ENCODE assay signal across 25 mouse cellular contexts in genomic region chr11:112234492-112235116, GRCm38 (mm10).
DNase-seq lines count a peak whose midpoint lies in the region; ATAC-seq lines count a peak whose summit lies in the region.
"Had no signal": no experiment of that assay in that cellular context is flagged by ENCODE, and none has a peak within 500 bp of the region (broad histone marks: within the 10 kb centered on the region; RNA-seq: fewer than 3 reads in every experiment).

No protein-coding gene starts in this region.

- H3K9me3 ChIP-seq in hindbrain, embryonic 15.5 days: no peaks in the 10 kb centered on the region
- no peaks in the 10 kb centered on the region for H3K9me3 ChIP-seq in hindbrain, embryonic 10.5 days
- no peaks in the 10 kb centered on the region for H3K9me3 ChIP-seq in midbrain, embryonic 14.5 days (ENCODE audit: control insufficient read depth, low read length)
- no peaks in the 10 kb centered on the region for H3K9me3 ChIP-seq in midbrain, embryonic 15.5 days
- H3K9me3 ChIP-seq in forebrain, embryonic 16.5 days (ENCODE audit: control insufficient read depth, low read length): no peaks in the 10 kb centered on the region
- H3K9me3 ChIP-seq: embryonic facial prominence, embryonic 13.5 days; limb, embryonic 13.5 days; midbrain, embryonic 13.5 days had no signal

- no peak overlapping the region for H3K27ac ChIP-seq in hindbrain, embryonic 15.5 days (replicated peaks)
- H3K27ac ChIP-seq in hindbrain, embryonic 10.5 days: no peak overlapping the region
- no peak overlapping the region for H3K27ac ChIP-seq in midbrain, embryonic 14.5 days (replicated peaks; ENCODE audit: low read depth, low read length)
- no peak overlapping the region for H3K27ac ChIP-seq in midbrain, embryonic 15.5 days
- H3K27ac ChIP-seq in forebrain, embryonic 16.5 days (ENCODE audit: low read length): no peak overlapping the region
- H3K27ac ChIP-seq: embryonic facial prominence, embryonic 13.5 days; limb, embryonic 13.5 days; midbrain, embryonic 13.5 days had no signal

- 0 out of 2 replicates have a peak, but pooled peaks have one; percentile 54 for ATAC-seq in hindbrain, embryonic 15.5 days (ENCODE audit: low FRiP score, low read depth)
- ATAC-seq in midbrain, embryonic 14.5 days (ENCODE audit: low FRiP score, low TSS enrichment): no peak
- no peak for ATAC-seq in midbrain, embryonic 15.5 days (replicated peaks)
- ATAC-seq in forebrain, embryonic 16.5 days: peak; percentile 82
- ATAC-seq: intestine, embryonic 16.5 days; midbrain, embryonic 13.5 days had no signal

- H3K9ac ChIP-seq in hindbrain, embryonic 15.5 days: no peak overlapping the region
- no peak overlapping the region for H3K9ac ChIP-seq in midbrain, embryonic 14.5 days (replicated peaks; ENCODE audit: low read length)
- H3K9ac ChIP-seq in midbrain, embryonic 15.5 days: no peak overlapping the region
- no peak overlapping the region for H3K9ac ChIP-seq in forebrain, embryonic 16.5 days (replicated peaks; ENCODE audit: low read depth, low read length)
- H3K9ac ChIP-seq: embryonic facial prominence, embryonic 13.5 days; limb, embryonic 13.5 days; midbrain, embryonic 13.5 days had no signal

- no peak overlapping the region for H3K4me3 ChIP-seq in hindbrain, embryonic 15.5 days
- no peak overlapping the region for H3K4me3 ChIP-seq in hindbrain, embryonic 10.5 days
- no peak overlapping the region for H3K4me3 ChIP-seq in midbrain, embryonic 14.5 days (replicated peaks; ENCODE audit: low read depth, low read length)
- H3K4me3 ChIP-seq in midbrain, embryonic 15.5 days: no peak overlapping the region
- H3K4me3 ChIP-seq in forebrain, embryonic 16.5 days (replicated peaks; ENCODE audit: low read length): no peak overlapping the region
- H3K4me3 ChIP-seq: embryonic facial prominence, embryonic 13.5 days; limb, embryonic 13.5 days; megakaryocyte, embryonic 14.5 days; midbrain, embryonic 13.5 days had no signal

- 69% methylated on average over 7 of the region's 7 CpGs for WGBS in hindbrain, embryonic 15.5 days
- WGBS in hindbrain, embryonic 10.5 days: 88% methylated on average over 7 of the region's 7 CpGs
- 85% methylated on average over 7 of the region's 7 CpGs for WGBS in midbrain, embryonic 14.5 days
- 82% methylated on average over 7 of the region's 7 CpGs for WGBS in midbrain, embryonic 15.5 days
- WGBS in forebrain, embryonic 16.5 days: 44% methylated on average over 7 of the region's 7 CpGs

- no peaks in the 10 kb centered on the region for H3K36me3 ChIP-seq in hindbrain, embryonic 15.5 days
- H3K36me3 ChIP-seq in hindbrain, embryonic 10.5 days: no peaks in the 10 kb centered on the region
- H3K36me3 ChIP-seq in midbrain, embryonic 14.5 days (ENCODE audit: control insufficient read depth, insufficient read depth, low read length): no peaks in the 10 kb centered on the region
- no peaks in the 10 kb centered on the region for H3K36me3 ChIP-seq in midbrain, embryonic 15.5 days (replicated peaks)
- H3K36me3 ChIP-seq in forebrain, embryonic 16.5 days (ENCODE audit: control insufficient read depth, insufficient read depth): no peaks in the 10 kb centered on the region
- H3K36me3 ChIP-seq: embryonic facial prominence, embryonic 13.5 days; limb, embryonic 13.5 days; midbrain, embryonic 13.5 days had no signal

- H3K27me3 ChIP-seq in hindbrain, embryonic 15.5 days: no peaks in the 10 kb centered on the region
- no peaks in the 10 kb centered on the region for H3K27me3 ChIP-seq in hindbrain, embryonic 10.5 days (ENCODE audit: insufficient read depth, poor library complexity, severe bottlenecking)
- no peaks in the 10 kb centered on the region for H3K27me3 ChIP-seq in midbrain, embryonic 14.5 days (ENCODE audit: control insufficient read depth, insufficient read depth, low read length)
- H3K27me3 ChIP-seq in midbrain, embryonic 15.5 days (replicated peaks): no peaks in the 10 kb centered on the region
- no peaks in the 10 kb centered on the region for H3K27me3 ChIP-seq in forebrain, embryonic 16.5 days (replicated peaks; ENCODE audit: control insufficient read depth, insufficient read depth, low read length)
- H3K27me3 ChIP-seq: limb, embryonic 13.5 days; megakaryocyte, embryonic 14.5 days; midbrain, embryonic 13.5 days had no signal

- no peak for DNase-seq in hindbrain, embryonic 10.5 days (ENCODE audit: low spot score)
- DNase-seq in midbrain, embryonic 14.5 days: peak; percentile 12
- peak; percentile 8 for DNase-seq in brain, adult 2 months (ENCODE audit: low read depth, low spot score)
- DNase-seq in cerebellum, postnatal 4 days (ENCODE audit: low spot score in 2 of 2): no peak
- DNase-seq: adrenal gland, adult 8-10 months; B cell, adult 2 months; cerebellum, adult 11-12 months; cerebellum, adult 9-11 months; gastrocnemius, postnatal 10 days; heart, postnatal 14 days; kidney, adult 9 months; kidney, postnatal 10 days; lung, postnatal 4 days; right cerebral cortex, adult 18-20 months; thymus, adult 2 months; thymus, postnatal 4 days had no signal

- H3K4me2 ChIP-seq in hindbrain, embryonic 15.5 days: no peak overlapping the region
- H3K4me2 ChIP-seq in midbrain, embryonic 14.5 days (ENCODE audit: low read length): no peak overlapping the region
- H3K4me2 ChIP-seq in midbrain, embryonic 15.5 days: no peak overlapping the region
- no peak overlapping the region for H3K4me2 ChIP-seq in forebrain, embryonic 16.5 days (ENCODE audit: low read length)
- H3K4me2 ChIP-seq: embryonic facial prominence, embryonic 13.5 days; limb, embryonic 13.5 days; liver, embryonic 11.5 days; midbrain, embryonic 13.5 days had no signal

- no peaks in the 10 kb centered on the region for H3K4me1 ChIP-seq in hindbrain, embryonic 15.5 days (replicated peaks)
- no peaks in the 10 kb centered on the region for H3K4me1 ChIP-seq in hindbrain, embryonic 10.5 days (replicated peaks)
- H3K4me1 ChIP-seq in midbrain, embryonic 14.5 days (ENCODE audit: control insufficient read depth, insufficient read depth, low read length): no peaks in the 10 kb centered on the region
- H3K4me1 ChIP-seq in midbrain, embryonic 15.5 days: no peaks in the 10 kb centered on the region
- H3K4me1 ChIP-seq in forebrain, embryonic 16.5 days (replicated peaks; ENCODE audit: control insufficient read depth, insufficient read depth, low read length): peaks cover 4% of the 10 kb centered on the region
- H3K4me1 ChIP-seq: megakaryocyte, embryonic 14.5 days; midbrain, embryonic 13.5 days had no signal

Comparison
In these comparisons a context has a peak if more than half of its experiments do, and no peak if none do; other contexts are left out.
1. ATAC-seq: peak in hindbrain, embryonic 15.5 days (single experiment) and forebrain, embryonic 16.5 days (single experiment); none in midbrain, embryonic 14.5 days (single experiment) and midbrain, embryonic 15.5 days (single experiment).
2. DNase-seq: peak in midbrain, embryonic 14.5 days (single experiment) and brain, adult 2 months (single experiment); none in hindbrain, embryonic 10.5 days (single experiment) and cerebellum, postnatal 4 days (0 of 2).